Mouse (Mus musculus): ENCODE measurements around the gene Myf6. TPM values are rescaled to one million over a fixed set of nuclear protein-coding genes. Genes with fewer than 3 reads are reported as not detected.
A peak's percentile ranks its signal among the peaks of the same experiment; 100 is the strongest.

The Myf6 gene
- 0.14 and 0.24 TPM in 2 replicates for polyA plus RNA-seq (2014; fragmentation: Nextera tagmentation; extraction: Ambion mirVana)

DNA sequence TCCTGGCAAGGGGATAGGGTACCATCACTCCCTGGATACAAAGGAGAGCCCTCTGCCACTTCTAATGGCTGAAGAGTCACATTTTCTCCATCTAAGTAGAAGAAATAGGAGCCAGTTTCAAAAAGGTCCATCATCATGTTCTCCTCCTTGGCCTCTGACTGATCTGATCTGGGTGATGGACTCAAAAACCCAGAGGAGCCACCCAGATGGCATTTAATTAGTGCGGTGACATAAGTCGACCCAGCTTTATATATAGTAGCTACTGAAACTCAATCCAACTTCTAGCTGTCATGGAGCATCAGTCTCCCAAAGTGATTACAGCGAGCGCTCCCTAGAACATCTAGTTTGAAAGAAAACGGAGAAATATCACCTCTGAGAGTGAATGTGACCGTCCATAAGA lies at the start of gene Myf6:
Gene Myf6 (minus strand): TSS at position 170 of the 400 bp plus-strand sequence.
- no peaks in the 10 kb centered on the region for H3K27me3 ChIP-seq (ENCODE audit: insufficient read depth, low read length)
- no peaks in the 10 kb centered on the region for H3K9me3 ChIP-seq (ENCODE audit: low read depth, low read length)
- peak within 1 kb of the TSS; percentile 29; the same call in 1 of the 2 replicates for H3K4me3 ChIP-seq (ENCODE audit: low read depth, low read length)
- peak within 1 kb of the TSS; percentile 41; the same call in 1 of the 2 replicates for H3K9ac ChIP-seq
- no peak for TF ChIP-seq CTCF (IDR thresholded peaks at IDR 0.05; ENCODE audit: low read depth)
- no peaks in the 10 kb centered on the region for H3K4me1 ChIP-seq (ENCODE audit: insufficient read depth)
- ATAC-seq (ENCODE audit: insufficient read depth) (no peak), DNase-seq (no peak)
- H3K27ac ChIP-seq (ENCODE audit: low read depth): no peak within 1 kb of the TSS
- H3K36me3 ChIP-seq (ENCODE audit: insufficient read depth): no peaks in the 10 kb centered on the region
- 82% methylated on average over 6 of the region's 6 CpGs for WGBS
- peak within 1 kb of the TSS; percentile 68 for H3K4me2 ChIP-seq

DNA sequence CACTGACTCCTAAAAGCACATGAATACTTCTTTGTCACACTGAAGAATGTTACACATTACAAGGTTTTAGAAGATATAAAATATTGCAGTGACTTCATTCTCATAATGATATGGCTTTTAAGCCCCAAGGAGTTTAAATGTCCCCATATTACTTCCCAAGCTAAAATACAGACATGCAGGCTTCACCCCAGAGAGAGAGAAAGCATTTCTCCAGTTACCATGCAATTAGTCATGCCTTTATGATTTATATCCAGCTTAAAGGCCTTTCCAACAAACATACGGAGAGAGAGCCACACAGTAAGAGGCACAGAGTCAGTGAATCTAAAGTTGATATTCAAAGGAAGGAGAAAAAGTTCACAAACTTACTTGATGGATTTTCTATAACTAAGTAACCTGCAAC lies 48.5 kb upstream of the Myf6 start:
- 36% methylated on average over 1 of the region's 1 CpGs for WGBS
- H3K27ac ChIP-seq (ENCODE audit: low read depth): no peak overlapping the region
- H3K4me2 ChIP-seq: no peak overlapping the region
- no peaks in the 10 kb centered on the region for H3K4me1 ChIP-seq (ENCODE audit: insufficient read depth)
- H3K36me3 ChIP-seq (ENCODE audit: insufficient read depth): no peaks in the 10 kb centered on the region
- no peak for DNase-seq
- no peak for TF ChIP-seq CTCF (IDR thresholded peaks at IDR 0.05; ENCODE audit: low read depth)
- no peak overlapping the region for H3K9ac ChIP-seq
- ATAC-seq (ENCODE audit: insufficient read depth): no peak
- no peak overlapping the region for H3K4me3 ChIP-seq (ENCODE audit: low read depth, low read length)
- H3K27me3 ChIP-seq (ENCODE audit: insufficient read depth, low read length): no peaks in the 10 kb centered on the region
- no peaks in the 10 kb centered on the region for H3K9me3 ChIP-seq (ENCODE audit: low read depth, low read length)

DNA sequence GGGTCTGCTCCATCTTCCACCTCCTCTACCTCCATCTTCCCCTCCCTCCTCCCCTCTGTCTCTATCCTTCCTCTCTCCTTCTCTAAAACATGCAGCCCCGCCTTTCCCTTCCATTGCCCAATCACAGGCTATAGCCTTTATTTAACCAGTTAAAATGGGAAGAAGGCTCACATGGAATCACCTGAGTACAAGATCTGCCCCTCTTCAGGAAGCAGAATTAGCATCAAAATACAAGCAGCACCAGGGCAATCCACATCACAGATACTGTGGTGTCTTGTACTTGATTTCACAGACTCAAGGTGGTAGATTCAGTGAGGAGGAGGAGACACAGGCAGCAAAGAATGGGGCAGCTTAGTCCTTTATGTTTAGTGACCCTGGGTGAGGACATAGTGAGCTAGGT lies 34.2 kb upstream of the Myf6 start:
- no peak for ATAC-seq (ENCODE audit: insufficient read depth)

DNA sequence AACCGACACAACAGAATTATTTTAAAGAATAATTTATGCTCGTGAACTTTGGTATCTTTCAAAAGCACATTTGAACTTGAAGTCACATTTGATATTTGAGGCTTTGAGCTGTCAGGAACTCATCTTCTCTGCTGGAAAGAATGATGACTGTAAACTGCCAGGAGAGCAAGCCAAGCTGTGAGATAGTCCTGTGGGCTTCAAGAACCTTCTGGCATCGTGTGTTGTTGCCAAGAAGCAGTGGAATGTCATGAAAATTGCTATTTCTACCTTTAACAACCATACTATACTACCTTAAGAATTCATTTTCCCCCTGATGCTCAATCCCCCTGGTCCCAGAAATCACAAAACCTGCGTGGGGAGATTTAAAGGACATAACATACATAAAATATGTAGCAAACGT lies 24.7 kb upstream of the Myf6 start:
- Histone ChIP-seq H3K4me3 (ENCODE audit: low read depth, low read length) (no peak overlapping the region), H3K9me3 (ENCODE audit: low read depth, low read length) (no peaks in the 10 kb centered on the region), H3K27me3 (ENCODE audit: insufficient read depth, low read length) (no peaks in the 10 kb centered on the region), H3K36me3 (ENCODE audit: insufficient read depth) (no peaks in the 10 kb centered on the region), H3K27ac (ENCODE audit: low read depth) (no peak overlapping the region), H3K4me1 (ENCODE audit: insufficient read depth) (no peaks in the 10 kb centered on the region), H3K9ac (no peak overlapping the region), H3K4me2 (no peak overlapping the region)
- no peak for TF ChIP-seq CTCF (IDR thresholded peaks at IDR 0.05; ENCODE audit: low read depth)
- WGBS: 50% methylated on average over 5 of the region's 5 CpGs
- ATAC-seq (ENCODE audit: insufficient read depth): no peak
- no peak for DNase-seq

More for the DNA sequence above, 34.2 kb upstream of the Myf6 start:
- H3K4me1 ChIP-seq (ENCODE audit: insufficient read depth): no peaks in the 10 kb centered on the region
- no peak overlapping the region for H3K4me2 ChIP-seq
- WGBS: 72% methylated on average over 1 of the region's 1 CpGs
- no peaks in the 10 kb centered on the region for H3K27me3 ChIP-seq (ENCODE audit: insufficient read depth, low read length)
- H3K4me3 ChIP-seq (ENCODE audit: low read depth, low read length): no peak overlapping the region
- no peaks in the 10 kb centered on the region for H3K36me3 ChIP-seq (ENCODE audit: insufficient read depth)
- H3K9me3 ChIP-seq (ENCODE audit: low read depth, low read length): no peaks in the 10 kb centered on the region
- no peak for TF ChIP-seq CTCF (IDR thresholded peaks at IDR 0.05; ENCODE audit: low read depth)
- H3K9ac ChIP-seq: no peak overlapping the region
- no peak overlapping the region for H3K27ac ChIP-seq (ENCODE audit: low read depth)
- no peak for DNase-seq

DNA sequence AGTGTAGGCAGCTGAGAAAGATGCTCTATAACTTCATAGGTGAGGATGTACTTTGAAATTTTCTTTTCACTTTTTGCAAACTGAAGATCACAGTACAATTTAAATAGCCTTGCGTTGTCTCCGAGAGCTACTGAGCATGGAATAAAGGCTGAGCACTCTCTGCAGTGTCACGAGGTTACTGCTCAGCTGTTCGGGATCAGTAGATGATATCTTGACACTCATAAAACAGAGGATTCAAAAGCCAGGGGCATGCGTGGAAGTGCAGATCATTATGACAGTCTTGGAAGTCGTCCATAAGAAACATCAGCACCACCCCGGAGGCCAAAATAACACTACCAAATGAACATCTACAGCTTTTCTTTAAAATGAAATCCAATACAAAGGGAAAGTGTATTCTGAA lies 22.1 kb upstream of the Myf6 start:
- DNase-seq: peak; percentile 52
- H3K27ac ChIP-seq (ENCODE audit: low read depth): no peak overlapping the region
- H3K4me2 ChIP-seq: no peak overlapping the region
- no peaks in the 10 kb centered on the region for H3K9me3 ChIP-seq (ENCODE audit: low read depth, low read length)
- H3K27me3 ChIP-seq (ENCODE audit: insufficient read depth, low read length): no peaks in the 10 kb centered on the region
- H3K9ac ChIP-seq: no peak overlapping the region
- 45% methylated on average over 7 of the region's 7 CpGs for WGBS
- H3K4me3 ChIP-seq (ENCODE audit: low read depth, low read length): no peak overlapping the region
- no peaks in the 10 kb centered on the region for H3K4me1 ChIP-seq (ENCODE audit: insufficient read depth)
- H3K36me3 ChIP-seq (ENCODE audit: insufficient read depth): no peaks in the 10 kb centered on the region
- TF ChIP-seq CTCF (IDR thresholded peaks at IDR 0.05; ENCODE audit: low read depth): no peak
- ATAC-seq (ENCODE audit: insufficient read depth): peak; percentile 58; the same call in 1 of the 2 replicates

DNA sequence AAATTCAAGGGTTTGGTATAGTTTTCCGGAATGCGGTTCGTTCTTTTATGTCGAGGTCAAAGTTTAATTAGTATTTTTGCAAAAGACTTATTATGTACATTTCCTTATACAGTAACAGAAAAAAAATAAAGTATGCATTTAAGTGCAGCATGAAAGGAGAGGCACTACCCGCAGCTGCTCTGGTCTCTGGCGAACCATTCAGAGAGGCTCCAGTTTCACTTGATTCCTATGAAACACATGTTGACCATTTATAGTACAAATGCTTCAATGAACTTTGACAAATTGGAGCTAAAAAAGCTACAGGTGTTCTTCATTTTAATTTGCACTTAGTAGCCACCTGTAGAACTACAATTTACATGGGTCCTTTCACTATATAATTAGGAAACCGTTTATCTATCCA lies 20.2 kb upstream of the Myf6 start:
- DNase-seq (no peak), ATAC-seq (ENCODE audit: insufficient read depth) (no peak)
- H3K27me3 ChIP-seq (ENCODE audit: insufficient read depth, low read length): no peaks in the 10 kb centered on the region
- no peak overlapping the region for H3K9ac ChIP-seq
- no peaks in the 10 kb centered on the region for H3K4me1 ChIP-seq (ENCODE audit: insufficient read depth)
- WGBS: 80% methylated on average over 7 of the region's 7 CpGs
- no peak overlapping the region for H3K4me2 ChIP-seq
- no peak overlapping the region for H3K4me3 ChIP-seq (ENCODE audit: low read depth, low read length)
- H3K9me3 ChIP-seq (ENCODE audit: low read depth, low read length): no peaks in the 10 kb centered on the region
- H3K36me3 ChIP-seq (ENCODE audit: insufficient read depth): no peaks in the 10 kb centered on the region
- no peak for TF ChIP-seq CTCF (IDR thresholded peaks at IDR 0.05; ENCODE audit: low read depth)
- H3K27ac ChIP-seq (ENCODE audit: low read depth): no peak overlapping the region

DNA sequence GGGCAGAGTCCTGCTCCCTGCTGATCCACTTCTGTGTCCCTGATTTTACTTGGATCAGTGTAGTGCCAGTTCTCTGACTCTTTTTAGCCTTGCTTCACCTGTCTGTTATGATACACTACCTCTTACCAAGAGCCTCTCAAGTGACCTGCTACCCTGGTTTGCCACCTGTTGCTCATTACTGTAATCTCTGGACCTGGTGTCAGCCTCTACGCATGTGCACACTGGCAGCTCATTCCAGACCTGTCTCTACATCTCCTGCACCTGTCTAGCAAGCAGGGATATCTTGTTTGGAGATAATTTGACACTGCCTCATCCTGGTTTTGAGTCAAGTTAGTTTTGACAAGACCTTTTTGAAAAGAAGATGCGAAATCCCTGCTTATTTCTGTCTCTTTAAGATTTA lies 11.9 kb upstream of the Myf6 start:
- Histone ChIP-seq H3K27ac (ENCODE audit: low read depth) (no peak overlapping the region), H3K9ac (no peak overlapping the region)
- WGBS: 76% methylated on average over 2 of the region's 2 CpGs

DNA sequence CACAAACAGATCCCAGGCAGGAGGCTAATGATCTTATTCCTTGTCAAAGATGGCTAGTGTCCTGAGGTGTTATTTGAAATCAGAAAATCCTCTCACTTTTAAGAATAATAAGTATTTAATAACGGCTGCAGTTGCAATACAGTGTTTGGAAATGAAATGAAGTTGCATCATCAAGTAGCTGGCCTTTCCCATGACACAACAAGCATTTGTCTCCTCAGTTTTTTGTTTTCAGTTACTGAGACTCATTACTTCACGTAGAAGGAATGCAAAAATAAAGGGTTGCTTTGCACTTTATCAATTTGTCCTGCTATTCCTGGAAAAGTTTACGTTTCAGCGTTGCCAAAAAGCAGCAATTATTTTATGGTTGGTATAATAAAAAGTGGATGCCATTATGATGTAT lies 8.9 kb upstream of the Myf6 start:
- no peaks in the 10 kb centered on the region for H3K4me1 ChIP-seq (ENCODE audit: insufficient read depth)
- no peak for TF ChIP-seq CTCF (IDR thresholded peaks at IDR 0.05; ENCODE audit: low read depth)
- ATAC-seq (ENCODE audit: insufficient read depth) (no peak), DNase-seq (no peak)
- H3K9ac ChIP-seq: no peak overlapping the region
- H3K4me3 ChIP-seq (ENCODE audit: low read depth, low read length): no peak overlapping the region
- H3K9me3 ChIP-seq (ENCODE audit: low read depth, low read length): no peaks in the 10 kb centered on the region
- no peaks in the 10 kb centered on the region for H3K36me3 ChIP-seq (ENCODE audit: insufficient read depth)
- H3K27me3 ChIP-seq (ENCODE audit: insufficient read depth, low read length): no peaks in the 10 kb centered on the region
- no peak overlapping the region for H3K27ac ChIP-seq (ENCODE audit: low read depth)
- 46% methylated on average over 4 of the region's 4 CpGs for WGBS
- H3K4me2 ChIP-seq: no peak overlapping the region

More for the DNA sequence above, 11.9 kb upstream of the Myf6 start:
- Histone ChIP-seq H3K4me3 (ENCODE audit: low read depth, low read length) (no peak overlapping the region), H3K4me1 (ENCODE audit: insufficient read depth) (no peaks in the 10 kb centered on the region), H3K4me2 (no peak overlapping the region), H3K27me3 (ENCODE audit: insufficient read depth, low read length) (no peaks in the 10 kb centered on the region), H3K36me3 (ENCODE audit: insufficient read depth) (no peaks in the 10 kb centered on the region), H3K9me3 (ENCODE audit: low read depth, low read length) (no peaks in the 10 kb centered on the region)
- no peak for DNase-seq
- no peak for ATAC-seq (ENCODE audit: insufficient read depth)
- no peak for TF ChIP-seq CTCF (IDR thresholded peaks at IDR 0.05; ENCODE audit: low read depth)

Data from lung, embryonic 14.5 days (tissue).